Mouse (Mus musculus) thymus, postnatal 0 days (tissue): ENCODE data around the gene Cacna1a. TPM values are rescaled to one million over a fixed set of nuclear protein-coding genes. Genes with fewer than 3 reads are reported as not detected.

Source experiments
- DNase-seq: peaks from one replicate; pipeline ENCODE4 v3.0.0-alpha.2; 2015; ENCODE audit warnings: low spot score
- polyA plus RNA-seq: library from polyadenylated mRNA; unstranded; fragments of >200 nt; fragmentation: Nextera tagmentation; extraction: Ambion mirVana; gene quantifications from 2 replicates; pipeline ENCODE4 v1.2.1, GENCODE M21; 2015

The Cacna1a gene
- 1.6 and 2.3 TPM in 2 replicates for polyA plus RNA-seq

DNA sequence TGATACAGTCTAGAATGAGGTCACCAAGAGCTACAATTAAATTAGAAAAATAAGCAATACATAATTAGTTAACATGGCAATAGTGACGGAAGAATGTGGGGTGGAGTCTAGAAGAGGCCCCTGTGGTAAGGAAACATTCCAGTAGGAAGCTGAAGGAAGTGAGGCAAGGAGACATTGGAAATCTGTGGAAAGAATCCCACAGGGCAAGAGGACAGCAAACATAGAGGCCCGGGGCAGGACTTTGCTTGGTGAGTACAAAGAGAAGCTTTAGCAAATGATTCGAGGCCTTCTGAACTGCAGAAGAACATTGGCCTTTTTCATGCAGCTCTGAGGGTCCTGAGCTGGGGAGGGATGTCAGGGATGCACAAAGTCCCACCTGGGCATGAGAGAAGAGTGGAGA lies at the start of gene Cacna1a:
Gene Cacna1a (plus strand): TSS at position 166 of the 400 bp plus-strand sequence.
- no peak for DNase-seq

DNA sequence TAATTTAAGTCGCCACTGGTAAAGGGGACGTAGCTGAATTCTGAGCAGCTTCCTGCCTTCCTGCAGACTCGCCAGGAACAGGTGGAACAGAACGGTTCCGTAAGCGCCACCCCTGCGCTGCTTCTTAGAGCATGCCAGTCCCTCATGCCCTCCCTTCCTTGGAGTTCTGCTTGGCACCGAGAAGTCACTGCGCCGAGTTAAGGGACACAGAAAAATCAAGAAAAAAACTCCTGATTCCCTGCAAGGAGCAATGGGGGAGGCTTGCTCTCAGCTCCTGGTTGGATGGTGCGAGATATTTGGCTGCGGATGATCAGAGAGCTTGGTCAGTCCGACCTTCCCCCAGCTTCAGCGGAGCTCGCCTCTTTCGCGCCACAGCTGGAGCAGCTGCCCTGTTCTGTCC lies 49.7 kb upstream of the Cacna1a start:
- no peak for DNase-seq

GRCm38 (mm10) chr8:84339320-84339719 lies 48.9 kb upstream of the Cacna1a start:
- DNase-seq = no peak

DNA sequence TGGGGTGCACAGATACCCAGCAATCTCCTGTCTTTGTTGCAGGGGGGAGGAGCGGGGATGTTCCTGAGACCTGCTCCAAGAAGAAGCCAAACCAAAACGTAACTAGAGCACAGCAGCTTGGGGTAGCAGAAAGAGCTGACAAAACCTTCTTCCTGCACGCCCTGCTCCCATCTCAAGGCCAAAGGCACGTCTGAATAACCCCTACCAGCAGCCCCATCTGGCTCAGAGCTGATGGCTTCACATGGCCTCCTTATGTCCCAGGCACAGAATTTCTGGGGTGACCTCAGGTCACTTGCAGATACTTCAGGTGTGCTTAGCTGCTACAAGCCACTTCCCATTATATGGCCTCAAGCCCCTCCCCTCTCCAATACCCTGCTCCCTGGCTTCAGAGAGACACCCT lies 48.4 kb upstream of the Cacna1a start:
- no peak for DNase-seq

- no peak for DNase-seq
Measured at GRCm38 (mm10) chr8:84340671-84341070, 47.6 kb upstream of the Cacna1a start.

- no peak for DNase-seq
Measured at GRCm38 (mm10) chr8:84345493-84345892, 42.7 kb upstream of the Cacna1a start.

GRCm38 (mm10) chr8:84346421-84346820 lies 41.8 kb upstream of the Cacna1a start:
- no peak for DNase-seq

DNA sequence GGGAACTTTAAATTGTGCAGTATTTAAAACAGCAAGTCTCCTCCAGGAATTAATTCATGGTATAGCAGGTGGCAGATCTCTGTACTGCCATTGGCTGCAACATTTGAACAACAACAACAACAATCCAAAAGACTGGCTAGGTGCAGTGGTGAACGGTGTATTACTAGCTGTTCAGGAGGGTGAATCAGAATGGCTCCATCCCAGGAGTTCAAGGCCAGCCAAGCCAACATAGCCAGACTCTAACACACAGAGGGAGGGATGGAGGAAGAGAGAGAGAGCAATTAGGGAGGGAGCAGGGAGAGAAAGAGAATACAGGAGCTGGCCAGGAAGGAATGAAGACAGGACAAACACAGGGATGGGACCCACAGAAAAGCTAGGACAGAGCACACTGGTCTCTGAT lies 38.7 kb upstream of the Cacna1a start:
- no peak for DNase-seq

DNA sequence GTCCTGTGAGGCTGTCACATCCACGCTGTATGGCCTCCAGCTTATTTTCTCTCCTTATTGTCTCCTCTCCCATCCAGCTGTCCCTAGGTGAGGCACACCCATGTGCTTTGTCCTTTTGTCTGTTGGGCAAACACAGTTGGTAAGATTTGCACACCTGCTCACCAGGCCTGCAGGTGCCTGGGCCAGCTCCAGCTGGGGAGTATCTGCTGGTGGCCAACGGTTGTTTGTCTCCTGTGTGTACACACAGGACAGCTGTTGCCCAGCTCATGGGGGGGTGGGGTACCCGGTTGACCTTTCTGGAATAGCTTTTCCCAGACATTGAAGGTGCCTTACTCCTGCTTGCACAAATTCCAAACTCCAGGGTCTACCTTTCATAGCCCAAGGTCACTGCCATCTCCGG lies 37.3 kb upstream of the Cacna1a start:
- no peak for DNase-seq

- DNase-seq = no peak
Measured at GRCm38 (mm10) chr8:84356482-84356881, 31.8 kb upstream of the Cacna1a start.

- DNase-seq = peak; percentile 73
Measured at GRCm38 (mm10) chr8:84357631-84358371, 30.4 kb upstream of the Cacna1a start.

GRCm38 (mm10) chr8:84363428-84364134 lies 24.7 kb upstream of the Cacna1a start:
- DNase-seq = peak; percentile 48

DNA sequence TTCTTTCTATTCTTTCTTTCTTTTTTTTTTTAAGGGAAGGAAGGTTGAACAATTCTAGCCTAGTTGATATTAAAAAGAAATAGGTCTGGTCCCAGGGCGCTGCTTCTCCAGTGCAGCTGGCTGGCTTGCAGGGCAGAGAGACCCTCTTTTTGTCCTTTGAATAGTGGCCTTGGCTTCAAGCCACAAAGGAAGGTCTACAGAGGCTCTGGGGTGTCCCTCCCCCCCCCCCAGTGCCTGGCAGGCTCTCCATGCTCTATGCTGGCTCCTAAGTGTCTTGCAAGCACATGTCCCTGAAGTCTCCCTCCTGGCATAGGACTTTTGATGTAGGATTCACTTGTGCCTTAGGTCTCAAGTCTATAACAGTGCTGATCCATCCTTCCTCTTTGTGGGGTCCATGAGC lies 23.0 kb upstream of the Cacna1a start:
- no peak for DNase-seq

GRCm38 (mm10) chr8:84370972-84371371 lies 17.3 kb upstream of the Cacna1a start:
- DNase-seq = no peak

DNA sequence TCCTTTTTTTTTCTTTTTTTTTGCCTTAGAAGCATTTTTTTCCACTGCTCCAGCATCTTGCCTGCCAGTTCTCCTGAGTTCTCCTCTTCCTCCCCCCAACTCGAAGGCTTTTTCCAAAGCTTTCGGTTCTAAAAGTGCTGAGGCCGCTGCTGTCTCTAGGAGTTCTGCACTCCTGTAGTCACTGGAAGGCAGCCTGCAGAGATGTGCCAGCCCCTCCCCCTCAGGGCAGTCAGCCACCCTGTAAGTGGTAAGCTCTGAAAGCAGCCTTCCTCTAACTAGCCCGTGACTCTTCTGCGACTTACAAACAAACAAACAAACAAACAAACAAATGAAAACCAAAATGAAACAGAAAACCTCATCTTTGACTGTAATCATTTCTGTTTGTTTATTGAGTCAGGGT lies 13.2 kb upstream of the Cacna1a start:
- DNase-seq = no peak

GRCm38 (mm10) chr8:84375803-84376202 lies 12.4 kb upstream of the Cacna1a start:
- no peak for DNase-seq

GRCm38 (mm10) chr8:84376564-84376963 lies 11.7 kb upstream of the Cacna1a start:
- no peak for DNase-seq

DNA sequence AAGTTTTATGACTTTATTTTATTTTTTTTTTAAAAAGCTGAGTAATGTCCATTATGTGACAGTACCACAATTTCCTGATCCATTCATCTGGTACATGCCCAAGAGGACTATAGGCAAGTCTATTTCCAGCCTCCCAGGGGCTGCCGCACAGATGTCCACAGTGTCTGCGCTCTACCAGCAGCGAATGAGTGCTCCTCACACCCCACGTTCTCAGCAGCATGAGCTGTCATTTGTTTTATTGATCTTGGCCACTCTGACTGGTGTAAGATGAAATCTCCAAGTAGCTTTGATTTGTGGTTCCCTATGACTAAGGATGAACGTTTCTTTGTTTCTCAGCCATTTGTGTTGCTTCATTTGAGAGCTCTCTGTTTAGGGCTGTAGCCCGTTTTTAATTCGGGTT lies 6.6 kb upstream of the Cacna1a start:
- no peak for DNase-seq

DNA sequence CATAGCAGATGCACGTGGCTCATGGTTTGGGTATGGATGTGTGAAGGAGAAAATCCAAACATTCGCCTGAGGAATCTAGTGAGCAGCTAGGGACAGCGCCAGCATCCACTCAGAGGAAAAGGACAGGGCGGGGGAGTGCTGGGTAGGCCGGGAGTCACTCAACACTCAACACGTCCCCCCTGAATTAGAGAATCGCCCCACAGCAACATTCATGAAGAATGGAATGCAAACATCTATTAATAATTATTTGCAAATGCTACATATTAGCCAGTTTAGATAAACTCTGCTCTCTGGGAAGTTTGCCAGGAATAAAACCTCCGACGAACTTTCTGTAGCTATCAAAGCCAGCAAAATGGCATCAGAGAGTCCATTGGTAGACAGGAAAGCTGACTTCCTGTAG lies 533 bp downstream of the Cacna1a start:
- no peak for DNase-seq

DNA sequence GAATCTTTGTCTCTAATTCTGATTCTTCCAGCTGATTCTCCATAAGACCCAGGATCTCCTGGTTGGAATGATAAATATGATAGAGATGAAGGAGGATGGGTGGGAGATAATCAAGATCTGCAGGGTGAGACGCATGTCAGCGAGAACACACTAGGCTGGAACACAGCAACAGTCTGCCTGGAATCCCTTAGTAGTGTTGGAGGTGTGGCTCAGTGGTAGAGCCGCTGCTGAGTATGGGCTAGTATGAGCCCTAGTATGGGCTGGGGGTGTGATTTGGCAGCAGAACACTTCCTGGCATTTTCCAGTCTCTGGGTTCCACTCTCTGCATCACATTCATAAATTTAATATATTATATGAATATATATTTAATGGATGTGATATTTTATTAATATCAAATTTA lies 933 bp downstream of the Cacna1a start:
- DNase-seq = no peak

GRCm38 (mm10) chr8:84391611-84392010 lies 3.4 kb downstream of the Cacna1a start:
- no peak for DNase-seq

GRCm38 (mm10) chr8:84395751-84396457 lies 7.7 kb downstream of the Cacna1a start:
- no peak for DNase-seq
